Mouse (Mus musculus): Measurements from ENCODE around the gene Itpr1. TPM values are rescaled to one million over a fixed set of nuclear protein-coding genes. Genes with fewer than 3 reads are reported as not detected.

The Itpr1 gene
- polyA plus RNA-seq, 1 experiment from 2014 or later: 6.5 TPM

Small RNAs within 50 kb of the gene (microRNA-seq; reads per million reads assigned to microRNA genes)
- not detected for gene Mir7661 (ENCODE audit: borderline number of aligned reads)

Other genes with a start within 250 kb of the Itpr1 start
- gene Setmar, start 148.1 kb upstream of the Itpr1 start, polyA plus RNA-seq (2014; fragmentation: Nextera tagmentation; extraction: Ambion mirVana): 8.4 and 10.4 TPM in 2 replicates
- gene Sumf1, start 27.5 kb upstream of the Itpr1 start, polyA plus RNA-seq (2014; fragmentation: Nextera tagmentation; extraction: Ambion mirVana): 17.2 and 18.2 TPM in 2 replicates

All from embryonic facial prominence, embryonic 11.5 days (tissue).